Mouse (Mus musculus): ENCODE measurements around the gene Kifc3. TPM values are rescaled to one million over a fixed set of nuclear protein-coding genes. Genes with fewer than 3 reads are reported as not detected.

Kifc3 gene
- polyA plus RNA-seq, 1 experiment from 2014 or later: 14.3 TPM

- ATAC-seq: no peak
These were observed 76.1 kb downstream of the Kifc3 start for GRCm38 (mm10) chr8:95126497-95126896.

GRCm38 (mm10) chr8:95123455-95123854 is 79.2 kb downstream of the Kifc3 start:
- Histone ChIP-seq H3K27ac (no peak overlapping the region), H3K4me2 (replicated peaks) (no peak overlapping the region), H3K9me3 (no peaks in the 10 kb centered on the region), H3K27me3 (no peaks in the 10 kb centered on the region), H3K9ac (replicated peaks) (no peak overlapping the region), H3K36me3 (no peaks in the 10 kb centered on the region), H3K4me1 (replicated peaks) (peaks cover 8% of the 10 kb centered on the region; the same call in 1 of the 2 replicates), H3K4me3 (replicated peaks) (no peak overlapping the region)
- 87% methylated on average over 5 of the region's 5 CpGs for WGBS
- no peak for ATAC-seq

More at GRCm38 (mm10) chr8:95126497-95126896, 76.1 kb downstream of the Kifc3 start:
- Histone ChIP-seq H3K4me3 (replicated peaks) (no peak overlapping the region), H3K4me2 (replicated peaks) (no peak overlapping the region), H3K27me3 (no peaks in the 10 kb centered on the region), H3K27ac (no peak overlapping the region), H3K9me3 (no peaks in the 10 kb centered on the region), H3K36me3 (no peaks in the 10 kb centered on the region), H3K4me1 (replicated peaks) (peaks cover 8% of the 10 kb centered on the region; the same call in 1 of the 2 replicates), H3K9ac (replicated peaks) (no peak overlapping the region)
- 91% methylated on average over 11 of the region's 11 CpGs for WGBS

GRCm38 (mm10) chr8:95113750-95114149 is 88.9 kb downstream of the Kifc3 start:
- ATAC-seq: peak; percentile 65
- Histone ChIP-seq H3K9ac (replicated peaks) (no peak overlapping the region), H3K27me3 (no peaks in the 10 kb centered on the region), H3K4me1 (replicated peaks) (0 out of 2 replicates have a peak, but pooled peaks cover 4% of the 10 kb centered on the region), H3K36me3 (0 out of 2 replicates have a peak, but pooled peaks cover 7% of the 10 kb centered on the region), H3K27ac (no peak overlapping the region), H3K4me2 (replicated peaks) (no peak overlapping the region), H3K4me3 (replicated peaks) (no peak overlapping the region), H3K9me3 (no peaks in the 10 kb centered on the region)
- 66% methylated on average over 3 of the region's 3 CpGs for WGBS

GRCm38 (mm10) chr8:95113108-95113507 is 89.5 kb downstream of the Kifc3 start:
- H3K9me3 ChIP-seq: no peaks in the 10 kb centered on the region
- H3K27me3 ChIP-seq: no peaks in the 10 kb centered on the region
- H3K9ac ChIP-seq (replicated peaks): no peak overlapping the region
- no peak overlapping the region for H3K4me3 ChIP-seq (replicated peaks)
- no peak overlapping the region for H3K27ac ChIP-seq
- H3K4me2 ChIP-seq (replicated peaks): no peak overlapping the region
- 80% methylated on average over 4 of the region's 4 CpGs for WGBS
- H3K36me3 ChIP-seq: peaks cover 9% of the 10 kb centered on the region; the same call in 1 of the 2 replicates
- 0 out of 2 replicates have a peak, but pooled peaks cover 4% of the 10 kb centered on the region for H3K4me1 ChIP-seq (replicated peaks)
- ATAC-seq: 0 out of 2 replicates have a peak, but pooled peaks have one; percentile 34

GRCm38 (mm10) chr8:95112594-95112993 is 90.0 kb downstream of the Kifc3 start:
- 82% methylated on average over 3 of the region's 3 CpGs for WGBS

GRCm38 (mm10) chr8:95107306-95107705 is 95.3 kb downstream of the Kifc3 start:
- H3K9ac ChIP-seq (replicated peaks): no peak overlapping the region
- 81% methylated on average over 13 of the region's 13 CpGs for WGBS
- H3K4me2 ChIP-seq (replicated peaks): no peak overlapping the region
- no peak overlapping the region for H3K4me3 ChIP-seq (replicated peaks)
- peaks cover 41% of the 10 kb centered on the region for H3K36me3 ChIP-seq
- H3K27ac ChIP-seq: no peak overlapping the region
- H3K27me3 ChIP-seq: no peaks in the 10 kb centered on the region
- no peak for ATAC-seq
- 0 out of 2 replicates have a peak, but pooled peaks cover 4% of the 10 kb centered on the region for H3K4me1 ChIP-seq (replicated peaks)
- H3K9me3 ChIP-seq: no peaks in the 10 kb centered on the region

More at GRCm38 (mm10) chr8:95112594-95112993, 90.0 kb downstream of the Kifc3 start:
- H3K36me3 ChIP-seq: peaks cover 13% of the 10 kb centered on the region; the same call in 1 of the 2 replicates
- no peak overlapping the region for H3K27ac ChIP-seq
- H3K4me1 ChIP-seq (replicated peaks): 0 out of 2 replicates have a peak, but pooled peaks cover 4% of the 10 kb centered on the region
- no peak overlapping the region for H3K4me3 ChIP-seq (replicated peaks)
- no peak for ATAC-seq
- no peaks in the 10 kb centered on the region for H3K27me3 ChIP-seq
- no peaks in the 10 kb centered on the region for H3K9me3 ChIP-seq
- no peak overlapping the region for H3K4me2 ChIP-seq (replicated peaks)
- no peak overlapping the region for H3K9ac ChIP-seq (replicated peaks)

GRCm38 (mm10) chr8:95101972-95102371 is 100.6 kb downstream of the Kifc3 start:
- Histone ChIP-seq H3K9me3 (no peaks in the 10 kb centered on the region), H3K9ac (replicated peaks) (no peak overlapping the region), H3K27me3 (no peaks in the 10 kb centered on the region), H3K4me1 (replicated peaks) (no peaks in the 10 kb centered on the region), H3K27ac (no peak overlapping the region), H3K36me3 (peaks cover 81% of the 10 kb centered on the region), H3K4me3 (replicated peaks) (no peak overlapping the region), H3K4me2 (replicated peaks) (no peak overlapping the region)
- WGBS: 66% methylated on average over 4 of the region's 4 CpGs
- 0 out of 2 replicates have a peak, but pooled peaks have one; percentile 30 for ATAC-seq

GRCm38 (mm10) chr8:95099009-95099408 is 103.6 kb downstream of the Kifc3 start:
- Histone ChIP-seq H3K27me3 (no peaks in the 10 kb centered on the region), H3K4me2 (replicated peaks) (no peak overlapping the region), H3K36me3 (peaks cover 97% of the 10 kb centered on the region), H3K9me3 (no peaks in the 10 kb centered on the region), H3K4me1 (replicated peaks) (no peaks in the 10 kb centered on the region), H3K27ac (no peak overlapping the region), H3K4me3 (replicated peaks) (no peak overlapping the region), H3K9ac (replicated peaks) (no peak overlapping the region)
- peak; percentile 54 for ATAC-seq
- WGBS: 22% methylated on average over 5 of the region's 5 CpGs

- Histone ChIP-seq H3K9ac (replicated peaks) (no peak overlapping the region), H3K36me3 (peaks cover 100% of the 10 kb centered on the region), H3K4me1 (replicated peaks) (no peaks in the 10 kb centered on the region), H3K4me2 (replicated peaks) (no peak overlapping the region), H3K9me3 (no peaks in the 10 kb centered on the region), H3K27ac (no peak overlapping the region), H3K27me3 (no peaks in the 10 kb centered on the region), H3K4me3 (replicated peaks) (no peak overlapping the region)
- 94% methylated on average over 4 of the region's 4 CpGs for WGBS
- no peak for ATAC-seq
These were observed 109.0 kb downstream of the Kifc3 start for GRCm38 (mm10) chr8:95093574-95093973.

GRCm38 (mm10) chr8:95085432-95086141 is 117.0 kb downstream of the Kifc3 start:
- 88% methylated on average over 7 of the region's 7 CpGs for WGBS
- Histone ChIP-seq H3K27ac (no peak overlapping the region), H3K4me2 (replicated peaks) (no peak overlapping the region), H3K9me3 (no peaks in the 10 kb centered on the region), H3K27me3 (no peaks in the 10 kb centered on the region), H3K36me3 (peaks cover 72% of the 10 kb centered on the region), H3K4me3 (replicated peaks) (no peak overlapping the region), H3K9ac (replicated peaks) (no peak overlapping the region), H3K4me1 (replicated peaks) (peaks cover 24% of the 10 kb centered on the region)
- ATAC-seq: no peak

GRCm38 (mm10) chr8:95084744-95085431 is 117.7 kb downstream of the Kifc3 start:
- H3K27ac ChIP-seq: no peak overlapping the region
- peaks cover 65% of the 10 kb centered on the region for H3K36me3 ChIP-seq
- H3K9me3 ChIP-seq: no peaks in the 10 kb centered on the region
- H3K9ac ChIP-seq (replicated peaks): no peak overlapping the region; the same call in 1 of the 2 replicates
- H3K27me3 ChIP-seq: no peaks in the 10 kb centered on the region
- H3K4me1 ChIP-seq (replicated peaks): peaks cover 28% of the 10 kb centered on the region
- H3K4me2 ChIP-seq (replicated peaks): no peak overlapping the region
- no peak overlapping the region for H3K4me3 ChIP-seq (replicated peaks)
- ATAC-seq: no peak
- WGBS: 86% methylated on average over 10 of the region's 10 CpGs

GRCm38 (mm10) chr8:95084261-95084660 is 118.4 kb downstream of the Kifc3 start:
- H3K36me3 ChIP-seq: peaks cover 59% of the 10 kb centered on the region
- no peak overlapping the region for H3K9ac ChIP-seq (replicated peaks)

More at GRCm38 (mm10) chr8:95084261-95084660, 118.4 kb downstream of the Kifc3 start:
- Histone ChIP-seq H3K4me1 (replicated peaks) (peaks cover 28% of the 10 kb centered on the region), H3K4me2 (replicated peaks) (no peak overlapping the region), H3K27ac (no peak overlapping the region), H3K9me3 (no peaks in the 10 kb centered on the region), H3K4me3 (replicated peaks) (no peak overlapping the region), H3K27me3 (no peaks in the 10 kb centered on the region)
- ATAC-seq: no peak
- WGBS: 96% methylated on average over 4 of the region's 4 CpGs
